8 mouse cellular contexts compared by ENCODE assay signal in the genomic region with DNA sequence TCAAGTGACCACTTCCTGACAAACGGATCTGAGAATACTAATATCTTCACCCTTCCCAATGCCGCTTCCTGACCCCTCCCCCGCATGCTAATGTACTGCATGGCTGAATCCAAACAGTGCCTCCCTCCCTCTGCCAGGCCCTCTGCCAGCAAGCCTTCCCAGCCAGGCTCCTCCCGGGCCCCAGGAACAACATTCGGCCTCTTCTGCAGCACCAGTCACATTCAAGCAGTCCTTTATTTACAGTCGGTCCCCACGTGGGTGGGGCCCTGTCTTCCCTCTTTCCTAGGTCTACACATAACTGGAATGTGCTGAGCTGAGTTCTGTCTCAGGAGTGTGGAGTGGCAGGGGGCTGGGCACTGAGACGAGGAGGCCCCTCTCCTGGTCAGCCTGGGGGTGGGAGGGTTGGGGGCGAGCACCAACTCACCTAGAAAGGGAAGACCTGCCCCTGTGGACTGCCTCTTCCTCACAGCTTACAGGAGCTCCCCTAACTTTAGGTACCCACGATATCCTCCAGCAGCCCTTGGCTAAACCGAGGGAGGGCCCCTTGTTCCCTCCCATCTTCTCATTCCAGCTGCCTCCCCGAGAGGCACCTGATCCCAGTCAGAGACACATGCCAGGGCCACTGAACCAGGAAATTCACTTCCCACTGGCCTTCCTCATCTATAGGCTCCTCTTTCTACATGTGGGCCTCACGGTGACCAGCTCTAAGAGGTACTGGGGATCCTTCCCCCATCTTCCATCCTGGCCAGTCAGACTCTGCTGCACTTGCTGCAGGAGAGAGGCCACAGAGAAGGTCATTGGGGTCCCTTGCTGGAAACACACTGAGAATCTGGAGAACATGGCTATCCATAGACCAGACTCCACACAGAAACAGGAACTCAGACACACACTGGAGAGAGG. TPM values are rescaled to one million over a fixed set of nuclear protein-coding genes. Genes with fewer than 3 reads are reported as not detected.
A peak's percentile ranks its signal among the peaks of the same experiment; 100 is the strongest.
DNase-seq lines count a peak whose midpoint lies in the region; ATAC-seq lines count a peak whose summit lies in the region.

No protein-coding gene starts in this region.

- H3K27ac ChIP-seq in hindbrain, embryonic 14.5 days: peak overlapping the region; percentile 97

- 7% methylated on average over 13 of the region's 13 CpGs for WGBS in hindbrain, embryonic 14.5 days

- no peak overlapping the region for H3K4me3 ChIP-seq in hindbrain, embryonic 14.5 days (replicated peaks; ENCODE audit: low read length)

- peak overlapping the region; percentile 79 for H3K4me2 ChIP-seq in hindbrain, embryonic 14.5 days (replicated peaks)

- H3K27me3 ChIP-seq in hindbrain, embryonic 14.5 days (ENCODE audit: control insufficient read depth, insufficient read depth, low read length): no peaks in the 10 kb centered on the region

- no peaks in the 10 kb centered on the region for H3K36me3 ChIP-seq in hindbrain, embryonic 14.5 days (replicated peaks; ENCODE audit: control insufficient read depth, insufficient read depth)

- H3K9ac ChIP-seq in hindbrain, embryonic 14.5 days: peak overlapping the region; percentile 9; the same call in 1 of the 2 replicates

- peaks cover 66% of the 10 kb centered on the region for H3K4me1 ChIP-seq in hindbrain, embryonic 14.5 days (replicated peaks; ENCODE audit: control insufficient read depth, insufficient read depth, low read length)

- ATAC-seq in hindbrain, embryonic 14.5 days (ENCODE audit: low FRiP score): peak; percentile 12; the same call in 1 of the 2 replicates

- DNase-seq in MN1 (ENCODE audit: low spot score): peak; percentile 81
- peak; percentile 79 to 84 for DNase-seq in cerebellum, adult 18-20 months
- peak; percentile 66 for DNase-seq in gastrocnemius, adult 18-20 months (ENCODE audit: low spot score)
- DNase-seq in hindbrain, embryonic 14.5 days (ENCODE audit: low spot score): peak; percentile 57
- peak; percentile 50 to 57 for DNase-seq in left cerebral cortex, adult 18-20 months (ENCODE audit: low spot score in 2 of 2)
- DNase-seq in lung, postnatal 14 days: peak; percentile 90
- DNase-seq in right cerebral cortex, postnatal 14 days: peak; percentile 66
- no peak for DNase-seq in thymus, postnatal 25 days

- H3K9me3 ChIP-seq in hindbrain, embryonic 14.5 days (ENCODE audit: control insufficient read depth, low read length): no peaks in the 10 kb centered on the region

RNA-seq across cellular contexts. Expression of gene Tet3, which starts 15.2 kb away (rescaled TPM):
- 10 to 100 TPM; 10.9 to 13.4 TPM for total RNA-seq in gastrocnemius, adult 18-20 months (2021)
- polyA plus RNA-seq in hindbrain, embryonic 14.5 days (2014; fragmentation: Nextera tagmentation; extraction: Ambion mirVana): 43.6 and 52.2 TPM in 2 replicates
- total RNA-seq in left cerebral cortex, adult 18-20 months (2021): 10 to 100 TPM; 60.8 to 75.9 TPM

Comparison
In these comparisons a context has a peak if more than half of its experiments do, and no peak if none do; other contexts are left out.
1. RNA of gene Tet3, which starts 15.2 kb away (total RNA-seq): 60.8 to 75.9 TPM in left cerebral cortex, adult 18-20 months; 10.9 to 13.4 TPM in gastrocnemius, adult 18-20 months; every median in the first group is over 4 times any median in the second.